Mouse (Mus musculus) limb, embryonic 14.5 days (tissue): Measurements from ENCODE around the gene Dars2. TPM values are rescaled to one million over a fixed set of nuclear protein-coding genes. Genes with fewer than 3 reads are reported as not detected.

Experiments
- ATAC-seq: fragments of 200-750 bp; cut with Nextera tagmentation; 2 replicates; pipeline ENCODE4 v1.8.0; 2017; ENCODE audit warnings: low read depth, moderate number of reproducible peaks, moderate TSS enrichment; ENCODE audit not compliant: low FRiP score
- DNase-seq: peaks from one replicate; pipeline ENCODE4 v3.0.0-alpha.2; 2015; ENCODE audit warnings: low spot score
- H3K27ac ChIP-seq: fragments of 300-500 bp; sonication (generic); replicated peaks from 2 replicates; pipeline ENCODE4 v1.5.1; 2014; ENCODE audit warnings: low read depth, mild to moderate bottlenecking, low read length, moderate library complexity, mixed read lengths
- H3K27me3 ChIP-seq: fragments of 300-500 bp; sonication (generic); 2 replicates; pipeline ENCODE4 v1.6.1; 2014; ENCODE audit warnings: low read length, mixed read lengths; ENCODE audit not compliant: control insufficient read depth, insufficient read depth
- H3K36me3 ChIP-seq: fragments of 300-500 bp; sonication (generic); 2 replicates; pipeline ENCODE4 v1.6.1; 2014; ENCODE audit warnings: mild to moderate bottlenecking, low read length, moderate library complexity, mixed read lengths; ENCODE audit not compliant: control insufficient read depth, insufficient read depth
- H3K4me1 ChIP-seq: fragments of 300-500 bp; sonication (generic); 2 replicates; pipeline ENCODE4 v1.6.1; 2014; ENCODE audit warnings: antibody characterized with exemption, low read length, mixed read lengths; ENCODE audit not compliant: control insufficient read depth, insufficient read depth
- H3K4me2 ChIP-seq: fragments of 300-500 bp; sonication (generic); replicated peaks from 2 replicates; pipeline ENCODE4 v1.6.1; 2014; ENCODE audit warnings: low read depth, mild to moderate bottlenecking, low read length, moderate library complexity; ENCODE audit not compliant: severe bottlenecking
- H3K4me3 ChIP-seq: fragments of 300-500 bp; sonication (generic); replicated peaks from 2 replicates; pipeline ENCODE4 v1.5.1; 2014; ENCODE audit warnings: low read length
- H3K9ac ChIP-seq: fragments of 300-500 bp; sonication (generic); 2 replicates; pipeline ENCODE4 v1.6.1; 2014; ENCODE audit warnings: mild to moderate bottlenecking, low read depth, low read length, moderate library complexity; ENCODE audit not compliant: severe bottlenecking
- H3K9me3 ChIP-seq: fragments of 300-500 bp; sonication (generic); 2 replicates; pipeline ENCODE4 v1.6.1; 2016; ENCODE audit warnings: low read length; ENCODE audit not compliant: control insufficient read depth
- POLR2A ChIP-seq: fragments of 200-500 bp; IDR thresholded peaks from 2 replicates; pipeline ENCODE4 v1.8.0; 2012; ENCODE audit warnings: inconsistent platforms, mild to moderate bottlenecking, moderate library complexity, borderline replicate concordance; ENCODE audit not compliant: insufficient read depth, insufficient read length; ENCODE audit errors: extremely low read depth
- WGBS: fragments of 180-500 bp; shearing (Covaris S2); extraction: QIAGEN DNeasy Blood & Tissue Kit; methylation state at CpG from one replicate; pipeline ENCODE4 v1.1.7; 2014; 5-methylcytosine and 5-hydroxymethylcytosine counted together
- polyA plus RNA-seq, 2 experiments: library from polyadenylated mRNA; depleted of rRNA in 1 of 2; stranded (reverse) in 1 of 2; unstranded in 1 of 2; fragments of >200 nt; fragmentation: Nextera tagmentation in 1 of 2; extraction: Ambion mirVana in 1 of 2; gene quantifications; 2 replicates each; pipeline versions ENCODE4 v1.2.1 to v1.2.3; 2012 to 2014

Gene Dars2
- polyA plus RNA-seq, 2 experiments, result 19.7 to 23.8 TPM

DNA sequence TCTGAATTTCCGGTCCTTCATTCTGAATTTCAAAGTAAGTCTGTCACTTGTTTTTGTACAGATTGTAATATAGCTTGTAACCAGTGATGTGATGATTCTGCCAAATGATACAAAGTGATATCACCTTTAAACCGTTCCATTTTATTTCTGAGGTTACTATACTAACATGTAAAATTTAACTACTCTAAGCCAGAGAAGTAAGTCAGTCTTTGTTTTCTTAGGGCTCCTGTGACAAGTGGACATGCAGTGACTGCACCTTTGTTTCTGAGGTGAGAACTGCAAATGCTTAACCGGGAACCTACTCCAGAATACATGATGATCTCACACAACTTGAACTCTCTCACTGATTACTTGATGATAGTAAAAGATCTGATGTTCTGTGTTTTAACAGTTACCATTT, 32.5 kb downstream of the Dars2 start:
- no peak overlapping the region for H3K27ac ChIP-seq
- 31% methylated on average over 3 of the region's 3 CpGs for WGBS
- peak overlapping the region; percentile 85 for H3K4me2 ChIP-seq
- DNase-seq (no peak), ATAC-seq (no peak)
- H3K9me3 ChIP-seq, result no peaks in the 10 kb centered on the region
- H3K4me1 ChIP-seq, result peaks cover 17% of the 10 kb centered on the region
- peaks cover 42% of the 10 kb centered on the region for H3K36me3 ChIP-seq
- H3K4me3 ChIP-seq, result peak overlapping the region; percentile 72
- TF ChIP-seq POLR2A, result no peak
- peak overlapping the region; percentile 48 for H3K9ac ChIP-seq
- H3K27me3 ChIP-seq, result no peaks in the 10 kb centered on the region

DNA sequence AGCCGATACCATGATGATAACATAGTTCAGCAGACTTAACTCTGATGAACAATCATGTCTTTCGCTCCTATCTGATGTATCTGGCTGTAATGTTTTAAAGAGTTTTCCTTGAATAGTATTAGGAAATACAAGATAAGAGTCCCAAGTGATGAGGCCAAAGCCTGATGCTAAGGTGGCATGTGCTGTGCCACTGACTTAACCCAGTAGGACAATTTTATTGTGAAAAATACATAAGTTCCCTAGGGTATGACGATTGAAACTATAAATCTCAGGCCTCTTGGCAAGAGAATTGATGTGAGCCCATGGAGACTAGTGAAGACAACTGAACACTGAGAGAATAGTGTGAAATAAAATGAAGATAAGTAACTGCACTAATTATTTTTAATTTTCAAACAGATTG, 32.9 kb downstream of the Dars2 start:
- H3K9ac ChIP-seq, result peak overlapping the region; percentile 48
- 0 out of 2 replicates have a peak overlapping the region, but pooled peaks have one; percentile 40 for H3K27ac ChIP-seq

DNA sequence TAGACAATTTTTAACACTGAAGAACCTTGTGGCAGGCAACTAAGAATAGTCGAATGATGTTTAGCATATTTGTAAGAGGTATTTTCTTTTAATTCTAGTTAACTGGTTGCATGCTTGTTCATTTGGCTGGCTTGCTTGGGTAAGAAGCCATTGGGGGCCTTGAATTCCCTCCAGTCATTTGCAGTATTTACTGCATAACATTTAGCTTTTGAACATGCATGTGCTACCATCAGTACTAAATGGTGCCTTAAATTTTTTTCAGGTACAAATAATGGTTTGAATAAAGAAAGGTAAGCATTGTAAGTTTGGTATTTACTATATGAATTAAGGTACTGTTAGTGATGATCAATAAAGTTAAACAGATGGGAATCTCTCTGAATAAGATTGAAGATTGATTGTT, 33.4 kb downstream of the Dars2 start:
- ATAC-seq, result no peak
- Histone ChIP-seq H3K9ac (peak overlapping the region; percentile 94), H3K36me3 (peaks cover 49% of the 10 kb centered on the region), H3K27ac (peak overlapping the region; percentile 89; the same call in 1 of the 2 replicates), H3K9me3 (no peaks in the 10 kb centered on the region), H3K4me2 (peak overlapping the region; percentile 85), H3K4me3 (peak overlapping the region; percentile 72), H3K4me1 (peaks cover 17% of the 10 kb centered on the region), H3K27me3 (no peaks in the 10 kb centered on the region)
- TF ChIP-seq POLR2A, result no peak
- no peak for DNase-seq
- WGBS, result 2% methylated on average over 1 of the region's 1 CpGs

More for the DNA sequence above, 32.9 kb downstream of the Dars2 start:
- Histone ChIP-seq H3K9me3 (no peaks in the 10 kb centered on the region), H3K4me1 (peaks cover 17% of the 10 kb centered on the region), H3K4me3 (peak overlapping the region; percentile 72), H3K36me3 (peaks cover 43% of the 10 kb centered on the region), H3K4me2 (peak overlapping the region; percentile 85), H3K27me3 (no peaks in the 10 kb centered on the region)
- no peak for TF ChIP-seq POLR2A
- DNase-seq (no peak), ATAC-seq (no peak)
- WGBS, result 16% methylated on average over 3 of the region's 3 CpGs

DNA sequence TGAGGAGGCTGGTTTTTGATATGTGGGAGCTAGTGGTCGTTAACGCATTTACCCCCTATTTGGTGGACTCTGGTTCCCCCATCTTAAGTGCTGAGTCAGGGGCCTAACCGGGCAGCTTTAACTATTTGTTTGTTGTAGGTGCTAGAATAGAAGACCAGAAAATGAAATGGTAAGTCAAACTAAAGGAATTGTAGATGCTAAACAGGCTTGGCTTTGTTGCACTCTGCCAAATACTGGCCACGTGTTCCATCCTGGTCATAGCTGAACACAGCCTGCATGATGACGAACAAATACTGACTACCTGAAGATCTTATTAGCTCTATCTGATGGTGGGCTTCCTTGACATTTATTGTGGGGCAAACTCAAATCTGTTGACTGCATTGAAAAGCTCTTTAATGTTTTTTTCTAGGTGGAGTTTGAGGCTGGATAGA, 34.0 kb downstream of the Dars2 start:
- H3K4me1 ChIP-seq, result peaks cover 17% of the 10 kb centered on the region
- H3K36me3 ChIP-seq, result peaks cover 51% of the 10 kb centered on the region
- no peak for TF ChIP-seq POLR2A
- peak overlapping the region; percentile 89 for H3K27ac ChIP-seq
- no peaks in the 10 kb centered on the region for H3K9me3 ChIP-seq
- WGBS, result 0% methylated on average over 5 of the region's 5 CpGs
- H3K27me3 ChIP-seq, result no peaks in the 10 kb centered on the region
- H3K9ac ChIP-seq, result peak overlapping the region; percentile 94
- ATAC-seq, result no peak
- peak overlapping the region; percentile 85 for H3K4me2 ChIP-seq
- H3K4me3 ChIP-seq, result peak overlapping the region; percentile 72
- DNase-seq, result peak; percentile 36

DNA sequence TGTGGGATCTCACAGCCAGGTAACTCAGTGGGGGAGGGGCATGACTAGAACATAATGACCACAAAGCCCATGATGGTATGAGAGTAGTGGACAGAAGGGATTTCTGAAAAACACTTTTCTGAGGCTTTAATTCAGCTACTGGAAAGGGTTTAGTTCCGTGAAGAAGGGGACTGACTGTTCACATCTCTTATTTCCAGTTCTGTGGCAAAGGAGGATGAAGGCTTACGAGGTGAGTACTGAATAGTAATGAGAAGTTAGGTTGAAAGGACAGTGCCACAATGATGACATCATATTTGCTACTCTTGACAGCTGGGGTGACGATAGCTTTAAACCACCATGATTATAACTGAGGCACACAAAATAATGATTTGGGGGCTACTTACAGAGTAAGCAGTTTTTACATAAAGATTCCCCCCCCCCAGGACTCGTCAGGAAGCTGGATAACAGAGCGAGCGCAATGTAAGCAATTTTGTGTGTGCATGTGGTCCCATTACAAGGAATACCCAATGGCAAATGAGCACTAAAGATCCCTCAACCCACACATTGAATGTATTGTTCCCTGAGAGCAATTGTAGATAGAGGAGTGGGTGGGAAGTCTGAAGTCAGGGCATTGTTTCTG, 34.6 kb downstream of the Dars2 start:
- H3K9ac ChIP-seq, result peak overlapping the region; percentile 94
- peak; percentile 53 for DNase-seq
- no peaks in the 10 kb centered on the region for H3K9me3 ChIP-seq
- 0% methylated on average over 6 of the region's 6 CpGs for WGBS
- TF ChIP-seq POLR2A, result no peak
- H3K27ac ChIP-seq, result peak overlapping the region; percentile 89
- H3K4me1 ChIP-seq, result peaks cover 17% of the 10 kb centered on the region
- peak overlapping the region; percentile 85 for H3K4me2 ChIP-seq
- H3K36me3 ChIP-seq, result peaks cover 55% of the 10 kb centered on the region
- peak overlapping the region; percentile 72 for H3K4me3 ChIP-seq
- no peak for ATAC-seq
- no peaks in the 10 kb centered on the region for H3K27me3 ChIP-seq
